Mouse (Mus musculus) cerebellum, adult 9-11 months (tissue): Measurements from ENCODE around the gene Tmem185a.
"Not testable (repeated sequence)": the region's sequence is repeated elsewhere in the genome, so short reads cannot be mapped to it uniquely, and the experiment has no call there.

Source experiments
- DNase-seq: peaks from one replicate; pipeline ENCODE4 v3.0.0; 2022

The Tmem185a gene

GRCm38 (mm10) chrX:70476792-70477776, at the start of gene Tmem185a:
Tmem185a (minus strand) TSS chrX:70477180.
- peak; percentile 88 for DNase-seq

GRCm38 (mm10) chrX:70514413-70514812, 37.4 kb upstream of the Tmem185a start:
- not testable (repeated sequence) for DNase-seq

GRCm38 (mm10) chrX:70487328-70487727, 10.3 kb upstream of the Tmem185a start:
- not testable (repeated sequence) for DNase-seq

GRCm38 (mm10) chrX:70482154-70482553, 5.2 kb upstream of the Tmem185a start:
- no peak for DNase-seq

DNA sequence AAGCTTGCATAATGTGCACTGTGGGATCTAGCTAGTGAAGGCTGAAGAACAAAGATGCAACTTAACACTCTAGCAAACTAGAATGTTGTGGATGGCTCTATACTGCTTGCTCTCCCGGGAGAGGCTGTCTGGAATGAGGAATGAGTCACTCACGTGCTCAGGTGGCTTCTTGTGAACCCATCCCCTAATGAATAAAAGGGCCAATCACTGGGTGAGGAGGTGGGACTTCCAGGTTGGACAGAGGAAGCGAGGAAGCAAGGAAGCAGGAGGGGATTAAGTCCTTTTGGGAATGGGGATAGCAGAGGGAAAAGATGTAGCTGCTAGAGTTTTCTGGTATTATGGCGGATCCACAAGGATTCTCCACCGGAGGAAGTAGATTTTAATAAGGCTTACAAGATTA, 1.7 kb upstream of the Tmem185a start:
- DNase-seq, result no peak

DNA sequence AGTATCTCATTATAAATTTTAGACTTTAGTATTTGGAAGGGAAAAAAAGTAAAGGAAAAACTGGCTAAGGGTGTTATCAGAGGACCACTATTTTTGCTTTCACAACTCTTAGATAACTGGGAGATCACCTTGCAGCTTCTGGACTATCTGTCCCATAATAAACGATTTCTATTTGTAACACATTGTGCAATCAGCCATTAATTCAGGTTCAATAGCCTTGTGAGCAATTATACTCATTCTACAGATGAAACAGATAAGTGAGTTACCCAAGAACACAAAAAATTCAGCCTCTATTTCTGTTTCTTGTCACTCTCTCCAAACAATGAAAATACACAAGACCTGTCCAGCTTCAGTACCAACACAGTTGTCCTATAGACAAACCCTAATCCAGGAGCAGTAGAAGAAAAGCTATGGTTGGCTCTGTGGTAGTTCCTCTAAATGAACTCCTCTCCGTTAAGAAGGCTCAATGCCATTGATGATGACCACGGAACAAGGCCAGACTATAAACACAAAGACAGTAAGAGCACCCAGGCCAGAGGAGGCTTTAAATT, 1.7 kb downstream of the Tmem185a start:
- no peak for DNase-seq

- no peak for DNase-seq
These were observed 10.1 kb downstream of the Tmem185a start for GRCm38 (mm10) chrX:70466897-70467296.

- DNase-seq, result no peak
These were observed 11.5 kb downstream of the Tmem185a start for GRCm38 (mm10) chrX:70465489-70465888.

- DNase-seq, result no peak
These were observed 13.4 kb downstream of the Tmem185a start for GRCm38 (mm10) chrX:70463621-70464020.

DNA sequence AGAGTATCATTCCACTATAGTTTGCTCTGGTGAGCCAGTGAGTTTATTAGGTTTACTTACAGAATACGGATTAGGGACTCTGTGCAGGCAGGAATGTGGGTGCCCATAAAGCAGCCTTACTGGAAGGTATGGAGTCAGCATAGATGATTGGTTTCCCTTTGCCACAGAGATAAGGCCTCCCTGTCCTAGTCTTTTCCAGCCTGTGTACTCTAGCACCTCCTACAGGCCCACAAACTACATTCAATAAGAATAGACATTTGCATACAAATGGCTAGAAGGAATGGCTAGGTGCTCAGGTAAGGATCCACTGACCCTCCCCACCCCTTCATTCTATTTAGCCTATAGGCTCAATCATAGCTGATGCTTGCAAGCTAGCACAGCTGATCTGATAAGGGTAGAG, 24.6 kb downstream of the Tmem185a start:
- not testable (repeated sequence) for DNase-seq

DNA sequence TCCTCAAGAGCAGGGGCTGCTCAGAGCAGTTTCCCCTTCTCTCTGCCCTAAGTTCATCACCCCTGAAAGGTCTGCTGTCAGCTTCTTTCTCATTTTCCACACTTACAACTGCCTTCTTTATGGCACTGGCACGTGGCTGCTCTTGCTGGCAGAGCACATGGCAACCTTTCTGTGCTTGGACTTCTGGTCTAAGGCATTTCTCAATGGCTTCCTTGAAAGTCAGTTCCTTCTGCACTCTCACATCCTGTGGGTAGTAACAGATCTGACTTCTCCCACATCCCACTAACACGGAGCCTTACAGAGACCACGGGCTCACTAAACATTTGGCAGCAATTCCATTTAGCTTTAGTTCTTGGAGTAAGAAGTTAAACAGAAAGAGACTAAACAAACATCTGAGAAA, 51.5 kb downstream of the Tmem185a start:
- not testable (repeated sequence) for DNase-seq
